8 mouse cellular contexts compared by ENCODE assay signal in the genomic region with DNA sequence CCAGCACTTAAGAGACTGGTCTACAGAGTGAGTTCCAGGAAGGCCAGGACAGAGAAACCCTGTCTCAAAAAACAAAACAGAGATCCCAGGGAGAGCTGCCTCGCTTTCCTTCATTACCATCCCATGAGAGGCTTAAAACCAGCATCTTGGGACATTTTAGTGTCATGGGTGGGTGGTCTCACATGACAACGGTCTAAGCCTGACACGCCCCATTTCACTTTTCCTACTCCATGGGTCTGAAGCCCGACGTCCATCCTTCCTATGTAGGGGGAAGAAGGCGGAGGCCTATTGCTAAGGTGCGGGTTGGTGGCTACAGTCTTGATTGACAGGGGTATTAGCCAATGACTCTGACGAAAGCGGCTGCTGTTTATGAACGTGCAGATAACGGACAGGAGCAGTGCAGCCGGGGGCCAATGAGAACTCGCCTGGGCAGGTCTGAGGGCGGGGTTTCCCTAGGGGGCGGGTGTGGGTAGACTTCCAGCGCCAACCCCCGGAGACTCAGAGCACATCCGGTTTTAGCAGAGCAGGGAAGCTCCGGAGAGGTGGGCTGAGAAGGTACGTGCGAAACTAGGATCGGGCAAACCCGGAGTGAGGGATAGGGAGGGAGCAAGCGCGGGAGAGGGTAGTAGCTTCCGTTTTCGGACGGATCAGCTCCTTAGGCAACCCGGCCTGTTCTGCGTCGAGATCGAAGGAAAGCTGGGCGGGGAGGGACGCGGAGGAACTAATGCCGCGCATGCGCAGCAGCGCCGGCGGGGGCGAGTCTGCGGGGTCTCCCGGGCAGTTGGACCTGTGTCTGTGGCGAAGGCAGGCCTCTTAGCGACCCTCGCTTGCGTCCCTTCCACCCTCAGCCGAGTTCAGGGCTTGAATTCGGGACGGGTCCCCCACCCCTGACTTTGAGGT. TPM values are rescaled to one million over a fixed set of nuclear protein-coding genes. Genes with fewer than 3 reads are reported as not detected.
DNase-seq lines count a peak whose midpoint lies in the region; ATAC-seq and TF ChIP-seq lines count a peak whose summit lies in the region.

Gene Tmbim6, plus strand, starts transcription at position 397 of the 900 bp plus-strand sequence.

- peaks cover 18% of the 10 kb centered on the region for H3K36me3 ChIP-seq in G1E (replicated peaks)
- no peaks in the 10 kb centered on the region for H3K36me3 ChIP-seq in forebrain, embryonic 16.5 days (ENCODE audit: control insufficient read depth, insufficient read depth)
- no peaks in the 10 kb centered on the region for H3K36me3 ChIP-seq in lung, embryonic 14.5 days (ENCODE audit: insufficient read depth)
- H3K36me3 ChIP-seq in thymus, adult 2 months (ENCODE audit: control insufficient read depth, insufficient read depth, low read length) = no peaks in the 10 kb centered on the region

- no peaks in the 10 kb centered on the region for H3K9me3 ChIP-seq in G1E (replicated peaks)
- no peaks in the 10 kb centered on the region for H3K9me3 ChIP-seq in forebrain, embryonic 16.5 days (ENCODE audit: control insufficient read depth, low read length)
- H3K9me3 ChIP-seq in lung, embryonic 14.5 days (ENCODE audit: low read depth, low read length) = no peaks in the 10 kb centered on the region

- ATAC-seq in G1E (ENCODE audit: extremely low read depth, insufficient number of reproducible peaks, low FRiP score, poor library complexity, severe bottlenecking) = peak; percentile 99
- peak; percentile 100 for ATAC-seq in forebrain, embryonic 16.5 days
- peak; percentile 100 for ATAC-seq in lung, embryonic 14.5 days (ENCODE audit: insufficient read depth)

- H3K27me3 ChIP-seq in G1E (ENCODE audit: insufficient read depth, low read length) = no peaks in the 10 kb centered on the region
- no peaks in the 10 kb centered on the region for H3K27me3 ChIP-seq in forebrain, embryonic 16.5 days (replicated peaks; ENCODE audit: control insufficient read depth, insufficient read depth, low read length)
- H3K27me3 ChIP-seq in lung, embryonic 14.5 days (ENCODE audit: insufficient read depth, low read length) = no peaks in the 10 kb centered on the region
- no peaks in the 10 kb centered on the region for H3K27me3 ChIP-seq in thymus, adult 2 months (ENCODE audit: control insufficient read depth, insufficient read depth, low read length)

- peak within 1 kb of the TSS; percentile 94 for H3K27ac ChIP-seq in forebrain, embryonic 16.5 days (ENCODE audit: low read length)
- peak within 1 kb of the TSS; percentile 99 for H3K27ac ChIP-seq in layer of hippocampus, adult 2 months
- peak within 1 kb of the TSS; percentile 86 for H3K27ac ChIP-seq in lung, embryonic 14.5 days (ENCODE audit: low read depth)
- peak within 1 kb of the TSS; percentile 85 for H3K27ac ChIP-seq in olfactory bulb, adult 2 months (ENCODE audit: insufficient read depth, low read depth, low read length)
- H3K27ac ChIP-seq in thymus, adult 2 months (ENCODE audit: control insufficient read depth, insufficient read depth, low read length) = peak within 1 kb of the TSS; percentile 51

- peaks cover 52% of the 10 kb centered on the region for H3K4me1 ChIP-seq in G1E (ENCODE audit: insufficient read depth, low read depth, low read length)
- peaks cover 35% of the 10 kb centered on the region for H3K4me1 ChIP-seq in forebrain, embryonic 16.5 days (replicated peaks; ENCODE audit: control insufficient read depth, insufficient read depth, low read length)
- peaks cover 8% of the 10 kb centered on the region for H3K4me1 ChIP-seq in lung, embryonic 14.5 days (ENCODE audit: insufficient read depth)
- peaks cover 13% of the 10 kb centered on the region for H3K4me1 ChIP-seq in olfactory bulb, adult 2 months (ENCODE audit: control insufficient read depth, insufficient read depth, low read length)
- peaks cover 23% of the 10 kb centered on the region for H3K4me1 ChIP-seq in thymus, adult 2 months (replicated peaks; ENCODE audit: control insufficient read depth, insufficient read depth, low read length)

- TF ChIP-seq CTCF in G1E (IDR thresholded peaks at IDR 0.05; ENCODE audit: low read depth, low read length) = no peak
- no peak; the same call in 1 of the 2 replicates for TF ChIP-seq CTCF in layer of hippocampus, adult 2 months (conservative IDR thresholded peaks at IDR 0.05)
- TF ChIP-seq CTCF in lung, embryonic 14.5 days (IDR thresholded peaks at IDR 0.05; ENCODE audit: low read depth) = 0 out of 2 replicates have a peak, but pooled peaks have one; percentile 1
- TF ChIP-seq CTCF in olfactory bulb, adult 2 months (IDR thresholded peaks at IDR 0.05; ENCODE audit: insufficient read depth, low read depth, low read length) = no peak
- TF ChIP-seq CTCF in thymus, adult 2 months (IDR thresholded peaks at IDR 0.05; ENCODE audit: borderline replicate concordance, control insufficient read depth, extremely low read depth, insufficient read depth, low read length, poor library complexity) = no peak

- intact Hi-C loops in heart, postnatal 36 days (cut with DNase I) = no loop called here

- H3K4me2 ChIP-seq in forebrain, embryonic 16.5 days (ENCODE audit: low read length) = peak within 1 kb of the TSS; percentile 99
- peak within 1 kb of the TSS; percentile 85 for H3K4me2 ChIP-seq in lung, embryonic 14.5 days

- peak within 1 kb of the TSS; percentile 81 for H3K9ac ChIP-seq in forebrain, embryonic 16.5 days (replicated peaks; ENCODE audit: low read depth, low read length)
- peak within 1 kb of the TSS; percentile 88 for H3K9ac ChIP-seq in lung, embryonic 14.5 days

- peak; percentile 92 for TF ChIP-seq POLR2A in olfactory bulb, adult 2 months (IDR thresholded peaks at IDR 0.05; ENCODE audit: insufficient read depth, low read depth, low read length)
- peak; percentile 92 for TF ChIP-seq POLR2A in thymus, adult 2 months (IDR thresholded peaks at IDR 0.05; ENCODE audit: control insufficient read depth, extremely low read depth, insufficient read depth, low read length, poor library complexity)

- WGBS in forebrain, embryonic 16.5 days = under 1% methylated on average over 51 of the region's 51 CpGs
- WGBS in lung, embryonic 14.5 days = 0% methylated on average over 51 of the region's 51 CpGs
- under 1% methylated on average over 51 of the region's 51 CpGs for WGBS in olfactory bulb, adult 2 months
- WGBS in thymus, adult 2 months = under 1% methylated on average over 51 of the region's 51 CpGs

- H3K4me3 ChIP-seq in G1E (ENCODE audit: low read depth, low read length) = peak within 1 kb of the TSS; percentile 95
- peak within 1 kb of the TSS; percentile 95 for H3K4me3 ChIP-seq in forebrain, embryonic 16.5 days (replicated peaks; ENCODE audit: low read length)
- peak within 1 kb of the TSS; percentile 87 for H3K4me3 ChIP-seq in layer of hippocampus, adult 2 months
- peak within 1 kb of the TSS; percentile 87 for H3K4me3 ChIP-seq in lung, embryonic 14.5 days (ENCODE audit: low read depth, low read length)
- peak within 1 kb of the TSS; percentile 90 for H3K4me3 ChIP-seq in olfactory bulb, adult 2 months (ENCODE audit: insufficient read depth, low read depth, low read length)
- H3K4me3 ChIP-seq in thymus, adult 2 months (ENCODE audit: control insufficient read depth, insufficient read depth, low read length) = peak within 1 kb of the TSS; percentile 93

- DNase-seq in G1E (ENCODE audit: low spot score) = peak; percentile 99
- peak; percentile 97 to 100 for DNase-seq in cerebellum, adult 18-20 months
- DNase-seq in heart, postnatal 36 days = peak; percentile 96 to 97
- peak; percentile 99 to 100 for DNase-seq in layer of hippocampus, adult 2 months (ENCODE audit: low spot score in 2 of 2)
- peak; percentile 100 for DNase-seq in lung, embryonic 14.5 days
- peak; percentile 99 for DNase-seq in thymus, adult 2 months

RNA-seq across cellular contexts. Expression of gene Tmbim6, which starts in this region (rescaled TPM):
- total RNA-seq in G1E (2014; fragmentation: Nextera tagmentation) (239 and 279 TPM in 2 replicates), G1E (2017) (91.2 and 93.0 TPM in 2 replicates)
- polyA plus RNA-seq in G1E (2012) = 97.5 and 125 TPM in 2 replicates
- polyA plus RNA-seq in forebrain, embryonic 16.5 days (2015; fragmentation: Nextera tagmentation; extraction: Ambion mirVana) = 273 and 295 TPM in 2 replicates
- 100 to 1,000 TPM; 233 to 243 TPM for total RNA-seq in heart, postnatal 36 days (2021)
- 100 to 1,000 TPM; 341 to 355 TPM for total RNA-seq in layer of hippocampus, adult 2 months (2021)
- 327 and 339 TPM in 2 replicates for polyA plus RNA-seq in lung, embryonic 14.5 days (2014; fragmentation: Nextera tagmentation; extraction: Ambion mirVana)
- polyA plus RNA-seq in olfactory bulb, adult 2 months (2012; ENCODE audit: insufficient read depth, insufficient read length, low replicate concordance, missing spikeins) = 839 TPM in 1 of 2 replicates, not detected in the other
- 723 and 818 TPM in 2 replicates for polyA plus RNA-seq in thymus, adult 2 months (2012; rRNA removed)

Comparison
In these comparisons a context has a peak if more than half of its experiments do, and no peak if none do; other contexts are left out.
1. Peak in every context shown above with its lines: DNase-seq, ATAC-seq, H3K4me3 ChIP-seq and H3K27ac ChIP-seq.